Mouse (Mus musculus) lung, adult 2 months (tissue): ENCODE measurements around the gene Cblb.

Source experiments
- CTCF ChIP-seq: fragments of 200-500 bp; IDR thresholded peaks from 2 replicates; pipeline ENCODE4 v1.5.1; 2011; ENCODE audit warnings: mild to moderate bottlenecking, low read length, control low read depth; ENCODE audit not compliant: insufficient read depth
- POLR2A ChIP-seq: fragments of 200-500 bp; IDR thresholded peaks from 2 replicates; pipeline ENCODE4 v1.6.1; 2011; ENCODE audit warnings: low read depth, mild to moderate bottlenecking, control low read depth, low read length, borderline replicate concordance; ENCODE audit errors: extremely low read depth

DNA sequence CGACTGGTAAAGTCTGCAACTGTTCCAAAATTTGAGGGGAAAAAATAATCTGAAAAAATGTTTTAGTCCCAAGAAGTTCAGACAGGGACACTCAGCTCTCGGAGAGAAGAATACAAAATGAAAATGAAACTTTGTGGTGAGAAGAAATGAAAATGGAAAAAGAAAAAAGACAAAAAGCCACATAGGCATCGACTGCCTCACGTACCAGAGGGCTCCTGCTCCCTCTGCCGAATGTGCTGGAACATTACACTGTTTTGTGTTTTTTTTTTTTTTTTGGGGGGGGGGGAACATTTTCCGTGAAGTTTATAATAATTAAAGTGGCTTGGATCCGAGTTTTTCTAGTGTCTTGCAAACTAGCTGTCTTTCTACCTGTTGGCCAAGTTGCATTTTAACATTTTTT is 151.0 kb downstream of the Cblb start:
- TF ChIP-seq CTCF: peak; percentile 77
- TF ChIP-seq POLR2A: no peak
